Mouse (Mus musculus): ENCODE measurements around the gene 2410002F23Rik. TPM values are rescaled to one million over a fixed set of nuclear protein-coding genes. Genes with fewer than 3 reads are reported as not detected.
"Not testable (repeated sequence)": the region's sequence is repeated elsewhere in the genome, so short reads cannot be mapped to it uniquely, and the experiment has no call there.

The 2410002F23Rik gene
- polyA plus RNA-seq, 3 experiments from 2014 or later, result 47.7 to 133 (median 97.4) TPM

DNA sequence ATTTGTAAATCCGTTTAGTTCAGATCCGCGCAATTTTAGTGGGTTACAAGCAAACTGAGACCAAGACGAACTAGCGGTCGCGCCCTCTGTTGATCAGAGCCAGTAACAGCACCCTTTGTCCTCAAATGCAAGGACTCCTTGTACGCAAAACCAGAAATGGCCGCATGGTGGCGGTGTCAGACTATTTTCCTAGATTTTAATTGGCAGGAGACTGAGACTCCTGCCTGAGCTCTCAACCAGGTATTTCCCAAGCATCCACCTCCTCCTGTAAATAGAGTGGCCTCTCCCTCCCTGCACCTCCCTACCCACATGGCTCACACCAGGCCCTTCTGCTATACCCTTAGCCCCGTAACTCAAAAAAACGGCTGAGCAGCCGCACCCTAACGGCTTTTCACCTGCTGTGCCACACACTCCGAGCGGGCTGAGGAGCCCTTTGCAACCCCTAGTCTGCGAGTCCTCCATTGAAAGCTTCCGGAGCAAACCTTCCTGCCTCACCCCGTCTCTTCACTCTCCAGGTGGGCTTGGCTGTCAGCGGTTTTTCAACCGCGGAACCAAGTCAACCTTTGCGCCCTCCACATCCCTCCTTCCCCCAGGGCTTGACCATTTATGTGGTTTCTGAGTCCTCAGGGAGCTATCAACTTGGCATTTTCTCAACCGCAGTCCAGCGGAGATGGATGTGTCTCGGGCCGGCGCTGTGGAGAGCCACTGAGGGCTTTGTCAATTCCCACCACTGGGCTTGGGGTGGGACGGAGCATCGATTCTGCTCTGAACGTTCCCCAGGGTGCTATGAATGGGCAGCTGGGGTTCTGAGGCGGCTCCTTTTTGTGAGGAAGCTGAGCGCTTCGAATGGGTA, 16.5 kb downstream of the 2410002F23Rik start:
- ATAC-seq, result peak; percentile 87

DNA sequence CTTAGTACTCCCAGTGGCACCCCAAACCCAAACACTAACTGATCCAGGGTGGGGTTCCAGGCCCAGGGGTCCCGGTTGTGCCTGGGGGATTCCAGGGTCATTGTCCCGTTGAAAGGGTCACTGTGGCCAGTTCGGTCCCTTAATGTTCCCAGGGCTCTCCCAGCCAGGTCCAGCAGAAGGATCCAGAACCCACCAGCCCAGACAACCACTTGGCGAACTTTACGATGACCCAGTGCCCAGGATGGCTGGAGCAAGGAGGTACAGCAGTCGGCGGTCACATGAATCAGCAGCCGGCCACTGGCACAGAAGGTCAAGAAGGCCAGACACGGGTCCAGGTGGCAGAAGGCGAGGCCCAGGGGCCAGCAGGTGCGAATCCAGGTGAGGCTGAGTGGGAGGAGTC, 21.6 kb downstream of the 2410002F23Rik start:
- ATAC-seq, result no peak

DNA sequence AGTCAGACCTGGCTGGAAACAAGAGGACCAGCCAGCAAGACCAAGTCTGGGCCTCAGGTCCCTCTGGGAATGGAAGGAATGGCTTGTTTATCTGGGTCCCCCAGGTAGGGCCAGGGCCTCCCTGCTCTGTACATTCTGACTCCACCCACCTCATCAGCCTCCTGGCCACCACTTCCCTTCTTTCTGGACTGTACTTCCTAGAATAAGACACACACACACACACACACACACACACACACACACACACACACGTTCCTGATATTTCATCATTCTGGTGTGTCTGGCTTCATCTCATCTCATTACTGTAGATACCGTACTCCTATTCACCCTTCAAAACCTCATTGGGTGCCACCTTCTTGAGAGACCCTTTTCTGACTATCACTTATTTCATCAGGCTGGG, 22.9 kb downstream of the 2410002F23Rik start:
- no peak for ATAC-seq

DNA sequence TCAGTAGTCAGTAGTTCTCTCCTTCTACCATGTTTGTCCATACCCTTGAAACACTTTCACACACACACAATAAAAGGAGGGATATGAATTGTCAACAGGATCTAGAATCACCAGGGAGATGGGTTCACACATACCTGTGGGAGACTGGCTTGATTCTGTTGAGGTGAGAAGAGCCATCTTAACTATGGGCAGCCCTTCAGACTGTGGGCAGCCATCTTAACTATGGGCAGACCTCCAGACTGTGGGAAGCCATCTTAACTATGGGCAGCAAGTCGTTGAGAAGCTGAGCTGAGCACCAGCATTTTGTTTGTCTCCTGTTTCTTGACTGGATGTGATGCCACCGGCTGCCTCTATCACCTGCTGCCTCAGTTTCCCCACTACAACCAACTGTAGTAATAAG, 24.8 kb downstream of the 2410002F23Rik start:
- ATAC-seq, result no peak

DNA sequence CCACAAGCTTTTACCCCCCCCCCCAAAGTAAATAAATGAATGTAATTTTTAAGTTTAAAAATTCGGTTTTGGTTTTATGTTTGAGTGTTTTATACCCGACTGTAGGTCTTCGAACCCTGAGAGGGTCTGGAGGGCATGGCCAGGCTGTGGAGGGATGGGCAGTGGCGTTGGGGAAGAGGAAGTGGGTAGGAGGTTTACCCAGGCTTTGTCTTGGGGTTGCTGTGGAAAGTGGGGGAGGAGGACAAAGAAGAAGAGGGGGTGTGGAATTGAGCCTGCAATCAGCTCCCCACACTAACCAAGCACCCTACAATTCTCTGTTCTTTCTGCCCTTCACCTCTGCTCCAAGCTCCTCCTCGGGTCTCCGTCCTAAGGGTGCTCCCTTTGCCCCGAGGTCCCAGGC, 26.0 kb downstream of the 2410002F23Rik start:
- no peak for ATAC-seq

DNA sequence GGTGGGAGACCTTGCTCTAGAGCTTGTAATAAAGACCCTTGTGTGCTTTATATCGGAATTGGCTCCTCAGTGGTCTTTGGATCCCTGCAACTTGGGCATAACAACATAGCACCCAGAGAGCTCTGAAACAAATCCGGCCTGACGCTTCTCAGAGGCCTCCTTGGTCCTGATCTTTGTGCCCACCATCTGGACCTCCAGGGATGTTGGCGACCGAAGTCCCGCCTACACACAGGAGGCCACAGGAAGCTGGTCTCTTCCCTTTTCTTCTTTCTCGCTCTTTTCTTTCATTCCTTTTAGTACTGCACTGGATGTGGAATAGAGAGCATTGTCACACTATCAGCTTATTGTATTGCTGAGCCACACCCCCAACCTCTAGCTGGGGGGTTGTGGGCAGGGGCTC, 26.9 kb downstream of the 2410002F23Rik start:
- ATAC-seq, result no peak

DNA sequence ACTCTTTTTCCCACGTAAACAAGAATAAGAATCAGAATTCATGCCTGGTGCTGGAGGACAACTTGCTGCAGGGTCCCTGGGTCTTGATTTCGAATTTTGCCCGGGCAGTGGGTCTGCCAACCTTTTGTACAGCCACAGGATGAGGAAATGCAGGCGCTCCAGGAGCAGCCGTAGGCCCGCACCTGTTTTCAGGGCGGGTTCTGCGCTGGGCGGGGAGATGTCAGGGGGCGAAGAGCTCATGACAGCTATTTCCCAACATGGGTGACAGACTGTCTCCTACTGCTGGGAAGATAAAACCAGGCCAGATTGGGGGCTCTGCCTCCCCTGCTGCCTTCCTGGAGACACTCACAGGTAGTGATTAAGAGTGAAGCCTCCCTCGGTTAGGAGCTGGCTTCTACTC, 27.6 kb downstream of the 2410002F23Rik start:
- ATAC-seq, result no peak

DNA sequence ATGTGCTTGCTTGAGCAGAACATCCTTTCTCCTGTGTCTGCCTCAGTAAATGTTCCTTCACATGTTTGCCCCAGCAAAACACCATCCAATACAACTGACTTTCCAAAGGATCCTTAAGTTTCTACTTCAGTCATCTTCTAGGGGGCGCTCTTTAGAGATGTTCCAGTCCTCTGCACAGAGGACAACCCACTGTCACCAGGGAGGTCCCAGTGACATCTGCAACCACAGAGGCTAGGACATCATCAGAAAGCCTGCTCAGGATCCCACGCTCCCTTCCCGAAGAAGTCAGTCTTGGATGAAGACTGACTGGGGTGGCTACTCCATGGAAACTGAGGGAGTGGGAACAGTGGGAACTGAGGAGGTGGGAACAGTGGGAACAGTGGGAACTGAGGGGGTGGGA, 29.0 kb downstream of the 2410002F23Rik start:
- no peak for ATAC-seq

DNA sequence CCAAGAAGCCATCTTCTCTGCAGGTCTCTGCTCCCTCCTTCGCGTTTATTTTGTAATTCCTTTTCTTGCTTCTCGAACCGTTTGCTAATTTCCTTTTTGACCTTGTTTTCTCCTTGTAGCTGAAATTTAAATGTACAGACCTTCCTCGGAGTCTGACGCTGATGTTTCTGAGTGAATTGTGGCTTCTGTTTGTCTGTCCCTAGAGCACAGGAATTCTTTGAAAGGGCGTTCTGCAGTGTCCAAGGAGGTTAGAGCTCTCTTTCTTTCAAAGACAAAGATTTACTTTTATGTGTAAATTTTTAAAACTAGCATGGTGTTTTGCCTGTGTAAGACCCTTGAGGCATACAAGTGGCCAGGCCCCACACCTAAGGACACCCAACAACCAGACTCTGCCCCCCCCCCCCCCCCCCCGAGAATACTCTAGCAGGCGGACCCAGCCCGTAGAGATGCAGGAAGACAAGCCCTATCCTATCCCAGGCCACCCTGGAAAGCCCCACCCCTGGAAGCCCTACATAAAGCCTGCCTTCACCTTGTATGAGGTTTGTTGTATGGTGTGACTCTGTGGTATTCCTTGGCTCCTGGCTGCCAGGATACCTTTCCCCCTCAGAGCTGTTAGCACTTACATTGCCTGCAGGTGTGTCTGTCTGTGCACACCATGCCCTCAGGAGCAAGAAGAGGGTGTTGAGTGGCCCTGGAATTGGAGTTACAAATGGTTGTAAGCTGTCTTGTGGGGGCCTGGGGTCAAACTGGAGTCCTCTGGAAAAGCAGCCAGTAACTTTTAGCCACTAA, 30.1 kb downstream of the 2410002F23Rik start:
- no peak for ATAC-seq

DNA sequence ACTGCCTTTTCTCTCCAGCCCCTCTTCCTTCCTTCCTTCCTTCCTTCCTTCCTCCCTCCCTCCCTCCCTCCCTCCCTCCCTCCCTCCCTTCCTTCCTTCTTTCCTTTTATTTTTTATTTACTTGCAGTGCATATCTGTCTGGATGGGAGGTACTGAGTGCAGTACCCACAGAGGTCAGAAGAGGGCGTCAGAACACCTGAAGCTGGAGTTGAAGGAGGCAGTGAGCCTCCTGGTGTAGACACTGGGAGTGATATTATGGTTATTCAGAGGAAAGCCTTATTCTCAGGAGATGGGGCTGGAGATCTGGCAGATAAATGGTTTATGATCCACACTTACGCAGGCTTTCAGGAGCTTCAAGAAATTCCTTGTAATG, 30.7 kb downstream of the 2410002F23Rik start:
- ATAC-seq, result no peak

DNA sequence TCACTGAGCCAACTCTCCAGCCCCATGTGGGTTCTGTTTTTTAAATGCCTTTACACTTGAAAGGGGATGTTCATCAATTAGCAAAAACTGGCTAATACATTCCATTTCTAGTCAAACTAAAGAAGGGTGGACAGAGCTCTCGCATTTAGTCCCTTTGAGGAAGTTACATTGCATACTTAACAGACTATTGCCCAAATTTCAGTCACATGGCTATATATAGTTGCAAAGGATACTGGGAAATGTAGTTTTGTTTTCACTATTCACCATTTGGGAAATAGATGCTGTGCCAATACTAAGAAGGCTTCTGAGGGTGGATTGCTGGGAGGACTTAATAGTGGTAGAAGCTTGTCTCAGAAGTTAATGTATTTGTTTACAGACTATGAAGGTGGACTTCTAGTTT, 34.4 kb downstream of the 2410002F23Rik start:
- ATAC-seq, result no peak

DNA sequence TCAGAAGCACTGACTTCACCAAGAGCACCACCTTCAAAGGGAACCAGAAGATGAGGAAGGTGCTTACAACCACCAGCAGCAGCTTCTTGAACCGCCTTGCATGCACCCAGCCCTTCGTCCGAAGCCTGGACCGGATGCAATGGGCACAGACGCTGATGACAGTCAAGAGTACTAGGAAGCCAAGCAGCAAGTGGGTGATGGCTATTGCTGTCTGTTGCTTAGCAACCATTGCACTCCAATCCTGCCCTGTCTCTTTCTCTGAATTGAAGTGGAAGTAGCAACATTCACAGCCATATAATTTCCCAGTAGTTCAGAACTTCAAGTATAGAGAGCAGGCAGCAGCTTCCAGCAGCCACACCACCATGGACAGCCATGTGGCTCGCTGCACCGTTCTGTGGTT, 35.1 kb downstream of the 2410002F23Rik start:
- no peak for ATAC-seq

DNA sequence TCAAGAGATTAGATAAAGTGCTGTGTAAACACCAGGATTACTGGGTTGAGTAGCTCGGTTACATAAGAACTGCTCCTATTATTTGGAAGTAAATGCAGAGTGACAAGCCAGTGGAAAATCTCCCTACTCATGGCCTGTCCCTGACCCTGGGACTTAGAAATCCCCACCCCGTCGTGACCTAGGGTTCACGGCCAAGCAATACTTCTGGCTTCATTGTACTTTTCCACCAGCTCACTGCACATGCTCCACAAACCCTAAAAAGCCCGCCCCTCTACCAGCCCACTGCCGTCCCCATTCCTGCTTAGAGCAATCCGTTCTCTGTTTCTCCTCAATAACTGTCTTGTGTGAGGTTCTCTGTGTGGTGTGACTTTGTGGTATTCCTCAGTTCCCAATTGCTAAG, 41.2 kb downstream of the 2410002F23Rik start:
- no peak for ATAC-seq

DNA sequence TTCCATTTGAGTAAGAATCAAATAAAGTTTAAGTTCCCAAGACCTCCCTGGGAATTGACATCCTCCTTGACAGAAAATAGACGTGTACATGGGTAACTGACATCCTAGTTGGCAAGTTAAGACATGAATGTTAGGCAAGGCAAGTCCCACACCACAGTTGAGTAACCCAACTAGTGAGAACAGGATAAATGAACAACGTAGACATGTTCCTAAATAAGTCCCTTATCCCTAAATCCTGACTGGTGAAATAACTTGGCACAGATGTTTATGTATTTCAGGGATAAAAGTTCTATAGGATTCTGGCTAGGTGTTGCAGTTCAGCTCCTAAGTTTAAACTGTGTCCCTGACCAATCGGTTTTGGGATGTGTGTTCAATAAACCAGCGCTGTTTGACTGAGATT, 44.5 kb downstream of the 2410002F23Rik start:
- ATAC-seq, result no peak

DNA sequence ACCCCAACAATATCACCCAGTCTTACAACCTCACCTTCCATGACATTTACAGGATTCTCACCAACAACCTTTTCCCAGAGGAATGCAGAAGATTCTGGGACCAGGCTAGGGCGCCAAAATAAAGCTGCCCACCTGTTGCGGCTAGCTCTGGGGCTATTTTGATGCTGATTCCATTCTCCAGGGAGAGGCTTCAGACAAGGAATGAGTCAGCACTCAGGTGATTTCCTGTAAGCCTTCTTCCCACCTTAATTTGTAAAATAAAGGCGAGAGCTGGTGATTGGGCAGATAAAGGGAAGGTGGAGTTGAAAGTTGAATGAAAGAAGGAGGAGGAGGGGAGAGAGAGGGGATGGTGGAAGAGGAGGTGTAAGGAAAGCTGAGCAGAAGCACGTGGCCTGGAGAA, 44.9 kb downstream of the 2410002F23Rik start:
- ATAC-seq, result no peak

DNA sequence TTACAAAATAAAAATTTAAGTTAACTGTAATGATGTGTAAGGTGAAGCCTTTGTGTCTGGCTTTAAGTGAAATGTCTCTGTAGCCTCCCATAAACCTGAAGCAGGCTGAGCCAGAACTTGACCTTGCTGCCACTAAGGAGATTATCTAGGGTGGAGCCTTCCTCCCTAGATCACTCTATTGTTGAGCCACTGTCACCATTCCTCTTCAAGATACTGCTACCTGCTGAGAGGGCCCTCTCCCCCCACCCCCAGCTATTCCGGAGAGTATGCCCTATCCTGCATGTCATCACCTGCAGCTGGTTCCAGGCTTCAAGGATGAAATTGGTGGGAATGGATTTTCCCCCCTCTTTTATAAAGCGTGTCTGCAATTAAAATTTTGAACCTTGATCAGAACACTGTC, 51.0 kb downstream of the 2410002F23Rik start:
- not testable (repeated sequence) for ATAC-seq

Other genes with a start within 250 kb of the 2410002F23Rik start
- not detected for gene Klk1b26, start 234.6 kb upstream of the 2410002F23Rik start, polyA plus RNA-seq (2017; shearing (Covaris generic))
- gene Klk1b27, start 194.4 kb upstream of the 2410002F23Rik start, polyA plus RNA-seq (2017; shearing (Covaris generic)), result 1 to 10 TPM; 3.3 to 6.3 (median 4.1) TPM
- not detected for gene Klk1b21, start 144.4 kb upstream of the 2410002F23Rik start, polyA plus RNA-seq (2017; shearing (Covaris generic))
- gene Klk1b22, start 134.0 kb upstream of the 2410002F23Rik start, polyA plus RNA-seq (2017; shearing (Covaris generic)), result not detected
- gene Klk1b16, start 110.0 kb upstream of the 2410002F23Rik start, polyA plus RNA-seq (2017; shearing (Covaris generic)), result not detected
- not detected for gene Klk1b24, start 58.5 kb upstream of the 2410002F23Rik start, polyA plus RNA-seq (2017; shearing (Covaris generic))
- not detected for gene Klk1b3, start 48.5 kb upstream of the 2410002F23Rik start, polyA plus RNA-seq (2017; shearing (Covaris generic))
- not detected for gene Klk1b4, start 39.3 kb upstream of the 2410002F23Rik start, polyA plus RNA-seq (2017; shearing (Covaris generic))
- not detected for gene Klk1b5, start 30.8 kb upstream of the 2410002F23Rik start, polyA plus RNA-seq (2017; shearing (Covaris generic))
- gene Klk1, start 21.4 kb upstream of the 2410002F23Rik start, polyA plus RNA-seq (2017; shearing (Covaris generic)), result under 1 TPM in 1 of 3 experiments, not detected in 2; 0.44 TPM
- under 1 TPM in 1 of 3 experiments, not detected in 2; 0.38 TPM for gene Gm36864, start 10.5 kb upstream of the 2410002F23Rik start, polyA plus RNA-seq (2017; shearing (Covaris generic))
- 1 to 10 TPM; 1.3 to 2.5 (median 1.6) TPM for gene 1700028J19Rik, start within 50 bp of the 2410002F23Rik start, polyA plus RNA-seq (2017; shearing (Covaris generic))
- gene Acp4, start 10.7 kb downstream of the 2410002F23Rik start, polyA plus RNA-seq (2017; shearing (Covaris generic)), result not detected
- gene Gm15517, start 14.7 kb downstream of the 2410002F23Rik start, polyA plus RNA-seq (2017; shearing (Covaris generic)), result not detected
- gene Clec11a, start 60.2 kb downstream of the 2410002F23Rik start, polyA plus RNA-seq (2017; shearing (Covaris generic)), result under 1 TPM; 0.28 to 0.62 (median 0.34) TPM
- under 1 TPM; 0.15 to 0.62 (median 0.20) TPM for gene Shank1, start 63.5 kb downstream of the 2410002F23Rik start, polyA plus RNA-seq (2017; shearing (Covaris generic))
- not detected for gene Syt3, start 137.4 kb downstream of the 2410002F23Rik start, polyA plus RNA-seq (2017; shearing (Covaris generic))
- gene 1700008O03Rik, start 139.1 kb downstream of the 2410002F23Rik start, polyA plus RNA-seq (2017; shearing (Covaris generic)), result not detected
- gene Lrrc4b, start 182.3 kb downstream of the 2410002F23Rik start, polyA plus RNA-seq (2017; shearing (Covaris generic)), result not detected
- not detected for gene Aspdh, start 218.7 kb downstream of the 2410002F23Rik start, polyA plus RNA-seq (2017; shearing (Covaris generic))
- 10 to 100 TPM; 46.9 to 62.6 (median 47.0) TPM for gene Josd2, start 221.3 kb downstream of the 2410002F23Rik start, polyA plus RNA-seq (2017; shearing (Covaris generic))
- 10 to 100 TPM; 21.0 to 22.5 (median 22.3) TPM for gene Emc10, start 249.8 kb downstream of the 2410002F23Rik start, polyA plus RNA-seq (2017; shearing (Covaris generic))
- gene Fam71e1, start 249.9 kb downstream of the 2410002F23Rik start, polyA plus RNA-seq (2017; shearing (Covaris generic)), result 1 to 10 TPM; 2.7 to 5.2 (median 3.9) TPM

Measured in inflammation-experienced regulatory T-cells, adult 6 months (primary cell).